Mouse (Mus musculus): ENCODE measurements at regions not wholly inside any gene's neighbourhood (a gene's known extent, or its start where the extent isn't known, plus 50 kb on each side); places are given as distances from the start of the nearest gene placed in this dataset.

GRCm38 (mm10) chr6:10156097-10156496 is 1207.9 kb downstream of the Nxph1 start:
- peak; percentile 16 for DNase-seq (ENCODE audit: inconsistent ontology term)

GRCm38 (mm10) chr6:10181590-10182183 is 1233.5 kb downstream of the Nxph1 start:
- no peak for DNase-seq (ENCODE audit: inconsistent ontology term)

- no peak for DNase-seq (ENCODE audit: inconsistent ontology term)
These were observed 1237.7 kb downstream of the Nxph1 start for GRCm38 (mm10) chr6:10185971-10186370.

Measured in Muller cell, postnatal 12 days (primary cell).